Mouse (Mus musculus): Measurements from ENCODE around the gene Psip1.
"Not testable (repeated sequence)": the region's sequence is repeated elsewhere in the genome, so short reads cannot be mapped to it uniquely, and the experiment has no call there.

The Psip1 gene

GRCm38 (mm10) chr4:83486117-83486901 lies at the start of gene Psip1:
Gene Psip1, minus strand, starts transcription at chr4:83486459.
- DNase-seq = peak; percentile 75

GRCm38 (mm10) chr4:83534024-83534423 lies 47.8 kb upstream of the Psip1 start:
- no peak for DNase-seq

GRCm38 (mm10) chr4:83533168-83533911 lies 47.1 kb upstream of the Psip1 start:
- DNase-seq = no peak

GRCm38 (mm10) chr4:83530060-83530459 lies 43.8 kb upstream of the Psip1 start:
- DNase-seq = not testable (repeated sequence)

- no peak for DNase-seq
Observed at GRCm38 (mm10) chr4:83527921-83528320, 41.7 kb upstream of the Psip1 start.

- no peak for DNase-seq
Observed at GRCm38 (mm10) chr4:83526988-83527334, 40.7 kb upstream of the Psip1 start.

GRCm38 (mm10) chr4:83526270-83526987 lies 40.2 kb upstream of the Psip1 start:
- no peak for DNase-seq

GRCm38 (mm10) chr4:83525690-83526055 lies 39.4 kb upstream of the Psip1 start:
- DNase-seq = no peak

GRCm38 (mm10) chr4:83524843-83525689 lies 38.8 kb upstream of the Psip1 start, which contains the start of gene Ccdc171:
Gene Ccdc171, plus strand, starts transcription at chr4:83525545.
- DNase-seq = peak; percentile 92

- DNase-seq = no peak
Observed at GRCm38 (mm10) chr4:83524456-83524842, 38.2 kb upstream of the Psip1 start.

GRCm38 (mm10) chr4:83522066-83522465 lies 35.8 kb upstream of the Psip1 start:
- DNase-seq = no peak

GRCm38 (mm10) chr4:83520308-83520707 lies 34.0 kb upstream of the Psip1 start:
- no peak for DNase-seq

- DNase-seq = no peak
Observed at GRCm38 (mm10) chr4:83519807-83520206, 33.5 kb upstream of the Psip1 start.

GRCm38 (mm10) chr4:83519148-83519547 lies 32.9 kb upstream of the Psip1 start:
- no peak for DNase-seq

GRCm38 (mm10) chr4:83516144-83516543 lies 29.9 kb upstream of the Psip1 start:
- not testable (repeated sequence) for DNase-seq

GRCm38 (mm10) chr4:83514976-83515669 lies 28.9 kb upstream of the Psip1 start:
- no peak for DNase-seq

GRCm38 (mm10) chr4:83514183-83514582 lies 27.9 kb upstream of the Psip1 start:
- DNase-seq = no peak

- no peak for DNase-seq
Observed at GRCm38 (mm10) chr4:83512644-83513043, 26.4 kb upstream of the Psip1 start.

- DNase-seq = no peak
Observed at GRCm38 (mm10) chr4:83512217-83512616, 26.0 kb upstream of the Psip1 start.

GRCm38 (mm10) chr4:83511083-83511482 lies 24.8 kb upstream of the Psip1 start:
- DNase-seq = no peak

GRCm38 (mm10) chr4:83509600-83509999 lies 23.3 kb upstream of the Psip1 start:
- DNase-seq = no peak

- no peak for DNase-seq
Observed at GRCm38 (mm10) chr4:83501037-83501430, 14.8 kb upstream of the Psip1 start.

Measured in kidney, adult 11 months (tissue).